Mouse (Mus musculus): ENCODE measurements around the gene Clcn6. TPM values are rescaled to one million over a fixed set of nuclear protein-coding genes. Genes with fewer than 3 reads are reported as not detected.

Clcn6 gene
- total RNA-seq, 4 experiments from 2014 or later = 92.3 to 94.8 (median 93.8) TPM

GRCm38 (mm10) chr4:147993571-147994095 lies 45.0 kb downstream of the Clcn6 start:
- no peak for DNase-seq (ENCODE audit: low spot score in 2 of 2)

- no peak for DNase-seq (ENCODE audit: low spot score in 2 of 2)
Measured at GRCm38 (mm10) chr4:147985205-147986132, 53.2 kb downstream of the Clcn6 start, which contains the start of gene Nppb. Nppb (plus strand) TSS chr4:147985788.

GRCm38 (mm10) chr4:147979441-147979860 lies 59.2 kb downstream of the Clcn6 start:
- no peak for DNase-seq (ENCODE audit: low spot score in 2 of 2)

- no peak for DNase-seq (ENCODE audit: low spot score in 2 of 2)
Measured at GRCm38 (mm10) chr4:147978391-147978790, 60.2 kb downstream of the Clcn6 start.

- DNase-seq (ENCODE audit: low spot score in 2 of 2) = no peak
Measured at GRCm38 (mm10) chr4:147977726-147978125, 60.9 kb downstream of the Clcn6 start.

- no peak for DNase-seq (ENCODE audit: low spot score in 2 of 2)
Measured at GRCm38 (mm10) chr4:147976237-147976636, 62.4 kb downstream of the Clcn6 start.

GRCm38 (mm10) chr4:147969337-147969736 lies 69.3 kb downstream of the Clcn6 start:
- no peak for DNase-seq (ENCODE audit: low spot score in 2 of 2)

GRCm38 (mm10) chr4:147968816-147969215 lies 69.8 kb downstream of the Clcn6 start:
- DNase-seq (ENCODE audit: low spot score in 2 of 2) = no peak

- DNase-seq (ENCODE audit: low spot score in 2 of 2) = no peak
Measured at GRCm38 (mm10) chr4:147965712-147966111, 72.9 kb downstream of the Clcn6 start.

GRCm38 (mm10) chr4:147963623-147964022 lies 75.0 kb downstream of the Clcn6 start:
- no peak for DNase-seq (ENCODE audit: low spot score in 2 of 2)

- DNase-seq (ENCODE audit: low spot score in 2 of 2) = no peak
Measured at GRCm38 (mm10) chr4:147962781-147963180, 75.8 kb downstream of the Clcn6 start.

- DNase-seq (ENCODE audit: low spot score in 2 of 2) = peak in 1 of 2 experiments; percentile 27
Measured at GRCm38 (mm10) chr4:147959881-147960831, 78.5 kb downstream of the Clcn6 start.

- no peak for DNase-seq (ENCODE audit: low spot score in 2 of 2)
Measured at GRCm38 (mm10) chr4:147957141-147957540, 81.5 kb downstream of the Clcn6 start.

Other genes starting within 250 kb of the Clcn6 start
- 1 to 10 TPM; 1.9 to 2.6 (median 2.2) TPM for gene Zfp984, start 229.0 kb downstream of the Clcn6 start, total RNA-seq (2022)
- 10 to 100 TPM; 16.4 to 22.7 (median 17.9) TPM for gene Zfp933, start 190.5 kb downstream of the Clcn6 start, total RNA-seq (2022)
- 10 to 100 TPM; 12.8 to 22.9 (median 16.6) TPM for gene Miip, start 170.0 kb downstream of the Clcn6 start, total RNA-seq (2022)
- 10 to 100 TPM in 2 of 4 experiments, 1 to 10 TPM in 2; 7.6 to 10.8 (median 9.9) TPM for gene Fv1, start 169.8 kb downstream of the Clcn6 start, total RNA-seq (2022)
- 100 to 1,000 TPM; 181 to 227 (median 209) TPM for gene Mfn2, start 134.1 kb downstream of the Clcn6 start, total RNA-seq (2022)
- gene Plod1, start 102.1 kb downstream of the Clcn6 start, total RNA-seq (2022) = 10 to 100 TPM; 12.1 to 16.3 (median 14.1) TPM
- 10 to 100 TPM; 26.2 to 28.7 (median 27.5) TPM for gene 2510039O18Rik, start 97.9 kb downstream of the Clcn6 start, total RNA-seq (2022)
- gene Nppb, start 53.0 kb downstream of the Clcn6 start, total RNA-seq (2022) = not detected
- gene Nppa, start 38.1 kb downstream of the Clcn6 start, total RNA-seq (2022) = under 1 TPM in 2 of 4 experiments, not detected in 2; 0.59 to 0.74 TPM
- gene Mthfr, start 256 bp upstream of the Clcn6 start, total RNA-seq (2022) = 10 to 100 TPM; 26.7 to 36.9 (median 31.1) TPM
- gene Agtrap, start 49.2 kb upstream of the Clcn6 start, total RNA-seq (2022) = 10 to 100 TPM in 2 of 4 experiments, 1 to 10 TPM in 2; 9.1 to 13.5 (median 10.6) TPM
- 10 to 100 TPM; 15.8 to 18.8 (median 16.4) TPM for gene Mad2l2, start 91.6 kb upstream of the Clcn6 start, total RNA-seq (2022)
- gene Draxin, start 91.9 kb upstream of the Clcn6 start, total RNA-seq (2022) = under 1 TPM; 0.23 to 0.38 (median 0.30) TPM
- gene Fbxo6, start 113.3 kb upstream of the Clcn6 start, total RNA-seq (2022) = 10 to 100 TPM; 30.7 to 39.0 (median 36.2) TPM
- gene Fbxo44, start 121.7 kb upstream of the Clcn6 start, total RNA-seq (2022) = 100 to 1,000 TPM; 142 to 153 (median 149) TPM
- gene Fbxo2, start 121.8 kb upstream of the Clcn6 start, total RNA-seq (2022) = 100 to 1,000 TPM; 109 to 123 (median 113) TPM
- gene Disp3, start 249.1 kb upstream of the Clcn6 start, total RNA-seq (2022) = 10 to 100 TPM; 23.4 to 28.3 (median 26.2) TPM

All from left cerebral cortex, adult 8-10 months (tissue).